ENCODE assay signal across 27 mouse cellular contexts in genomic region chr13:106367589-106367988, GRCm38 (mm10).
A peak's percentile ranks its signal among the peaks of the same experiment; 100 is the strongest.
DNase-seq lines count a peak whose midpoint lies in the region; ATAC-seq lines count a peak whose summit lies in the region.
"Had no signal": no experiment of that assay in that cellular context is flagged by ENCODE, and none has a peak within 500 bp of the region (broad histone marks: within the 10 kb centered on the region; RNA-seq: fewer than 3 reads in every experiment).

No protein-coding gene starts in this region.

- no peaks in the 10 kb centered on the region for H3K27me3 ChIP-seq in forebrain, embryonic 11.5 days (ENCODE audit: control insufficient read depth, insufficient read depth, low read length)
- H3K27me3 ChIP-seq in forebrain, embryonic 13.5 days, result no peaks in the 10 kb centered on the region
- no peaks in the 10 kb centered on the region for H3K27me3 ChIP-seq in kidney, embryonic 14.5 days (ENCODE audit: control insufficient read depth, insufficient read depth, low read length)
- H3K27me3 ChIP-seq in midbrain, embryonic 11.5 days (ENCODE audit: control insufficient read depth, insufficient read depth, low read length), result no peaks in the 10 kb centered on the region
- H3K27me3 ChIP-seq: embryonic facial prominence, embryonic 13.5 days; heart, embryonic 13.5 days; hindbrain, embryonic 15.5 days; intestine, embryonic 15.5 days had no signal

- H3K9me3 ChIP-seq in forebrain, embryonic 11.5 days (ENCODE audit: control insufficient read depth, low read length), result no peaks in the 10 kb centered on the region
- H3K9me3 ChIP-seq in forebrain, embryonic 13.5 days (replicated peaks), result no peaks in the 10 kb centered on the region
- H3K9me3 ChIP-seq in kidney, embryonic 14.5 days (ENCODE audit: control insufficient read depth, low read length), result no peaks in the 10 kb centered on the region
- no peaks in the 10 kb centered on the region for H3K9me3 ChIP-seq in midbrain, embryonic 11.5 days (ENCODE audit: control insufficient read depth, low read length)
- H3K9me3 ChIP-seq: embryonic facial prominence, embryonic 10.5 days; embryonic facial prominence, embryonic 13.5 days; heart, embryonic 10.5 days; heart, embryonic 13.5 days; hindbrain, embryonic 15.5 days; intestine, embryonic 15.5 days had no signal

- H3K27ac ChIP-seq in forebrain, embryonic 11.5 days (ENCODE audit: low read depth, low read length), result no peak overlapping the region
- no peak overlapping the region for H3K27ac ChIP-seq in forebrain, embryonic 13.5 days
- H3K27ac ChIP-seq in kidney, embryonic 14.5 days (ENCODE audit: low read depth, low read length), result no peak overlapping the region
- no peak overlapping the region for H3K27ac ChIP-seq in midbrain, embryonic 11.5 days (ENCODE audit: low read depth, low read length)
- H3K27ac ChIP-seq: embryonic facial prominence, embryonic 10.5 days; embryonic facial prominence, embryonic 13.5 days; heart, adult 2 months; heart, embryonic 10.5 days; heart, embryonic 13.5 days; hindbrain, embryonic 15.5 days; intestine, embryonic 15.5 days had no signal

- no peak overlapping the region for H3K4me2 ChIP-seq in forebrain, embryonic 11.5 days (ENCODE audit: low read depth, low read length, severe bottlenecking)
- no peak overlapping the region for H3K4me2 ChIP-seq in forebrain, embryonic 13.5 days
- H3K4me2 ChIP-seq in kidney, embryonic 14.5 days (replicated peaks; ENCODE audit: low read depth, low read length), result no peak overlapping the region
- H3K4me2 ChIP-seq in midbrain, embryonic 11.5 days, result no peak overlapping the region
- H3K4me2 ChIP-seq: embryonic facial prominence, embryonic 13.5 days; heart, embryonic 13.5 days; hindbrain, embryonic 15.5 days; intestine, embryonic 15.5 days had no signal

- H3K4me1 ChIP-seq in forebrain, embryonic 11.5 days (replicated peaks; ENCODE audit: control insufficient read depth, insufficient read depth, low read length), result no peaks in the 10 kb centered on the region
- no peaks in the 10 kb centered on the region for H3K4me1 ChIP-seq in forebrain, embryonic 13.5 days
- H3K4me1 ChIP-seq in kidney, embryonic 14.5 days (ENCODE audit: control insufficient read depth, insufficient read depth, low read length), result no peaks in the 10 kb centered on the region
- H3K4me1 ChIP-seq in midbrain, embryonic 11.5 days (ENCODE audit: control insufficient read depth, insufficient read depth, low read length), result no peaks in the 10 kb centered on the region
- H3K4me1 ChIP-seq: embryonic facial prominence, embryonic 10.5 days; heart, embryonic 10.5 days; heart, embryonic 13.5 days; hindbrain, embryonic 15.5 days; intestine, embryonic 15.5 days had no signal

- ATAC-seq in cerebellum, adult (ENCODE audit: insufficient number of reproducible peaks, low FRiP score, low TSS enrichment), result 0 out of 2 replicates have a peak, but pooled peaks have one; percentile 36
- no peak for ATAC-seq in forebrain, embryonic 11.5 days (replicated peaks; ENCODE audit: low FRiP score)
- ATAC-seq in forebrain, embryonic 13.5 days, result no peak
- no peak for ATAC-seq in kidney, embryonic 14.5 days (ENCODE audit: low FRiP score, low TSS enrichment)
- no peak for ATAC-seq in midbrain, embryonic 11.5 days (ENCODE audit: low FRiP score)
- ATAC-seq: activated CD4-positive, CD25-positive, alpha-beta regulatory T cell, adult 4 months; forebrain, embryonic 14.5 days; forebrain, postnatal 0 days; intestine, embryonic 15.5 days had no signal

- H3K9ac ChIP-seq in forebrain, embryonic 11.5 days (ENCODE audit: low read length), result no peak overlapping the region
- no peak overlapping the region for H3K9ac ChIP-seq in forebrain, embryonic 13.5 days
- no peak overlapping the region for H3K9ac ChIP-seq in kidney, embryonic 14.5 days (ENCODE audit: low read depth, low read length)
- H3K9ac ChIP-seq in midbrain, embryonic 11.5 days (ENCODE audit: low read length), result no peak overlapping the region
- H3K9ac ChIP-seq: embryonic facial prominence, embryonic 13.5 days; forebrain, postnatal 0 days; heart, embryonic 13.5 days; hindbrain, embryonic 15.5 days; intestine, embryonic 15.5 days had no signal

- H3K4me3 ChIP-seq in forebrain, embryonic 11.5 days (ENCODE audit: low read depth, low read length), result no peak overlapping the region
- H3K4me3 ChIP-seq in forebrain, embryonic 13.5 days, result no peak overlapping the region
- no peak overlapping the region for H3K4me3 ChIP-seq in kidney, embryonic 14.5 days (ENCODE audit: low read length)
- no peak overlapping the region for H3K4me3 ChIP-seq in midbrain, embryonic 11.5 days (ENCODE audit: low read depth, low read length)
- H3K4me3 ChIP-seq: embryonic facial prominence, embryonic 10.5 days; embryonic facial prominence, embryonic 13.5 days; erythroblast, embryonic 14.5 days; heart, adult 2 months; heart, embryonic 10.5 days; heart, embryonic 13.5 days; hindbrain, embryonic 15.5 days; intestine, embryonic 15.5 days had no signal

- 86% methylated on average over 7 of the region's 7 CpGs for WGBS in forebrain, embryonic 11.5 days
- 76% methylated on average over 7 of the region's 7 CpGs for WGBS in forebrain, embryonic 13.5 days
- WGBS in kidney, embryonic 14.5 days, result 88% methylated on average over 7 of the region's 7 CpGs
- WGBS in midbrain, embryonic 11.5 days, result 76% methylated on average over 7 of the region's 7 CpGs

- DNase-seq in cerebellum, postnatal 4 days (ENCODE audit: low spot score in 2 of 2), result no peak
- DNase-seq in forebrain, embryonic 11.5 days (ENCODE audit: low spot score), result peak; percentile 50
- DNase-seq in kidney, postnatal 10 days, result peak; percentile 4
- peak; percentile 48 for DNase-seq in brain, adult 2 months (ENCODE audit: low read depth, low spot score)
- DNase-seq in midbrain, embryonic 11.5 days (ENCODE audit: low spot score, missing footprints), result no peak
- DNase-seq: adrenal gland, adult 8-10 months; adrenal gland, postnatal 36 days; embryo, embryonic 11 days; forebrain, postnatal 0 days; gastrocnemius, postnatal 10 days; gastrocnemius, postnatal 36 days; heart, adult 2 months; heart, postnatal 14 days; heart, postnatal 4 days; kidney, adult 11 months had no signal

- H3K36me3 ChIP-seq in forebrain, embryonic 11.5 days (ENCODE audit: control insufficient read depth, insufficient read depth, low read length), result no peaks in the 10 kb centered on the region
- H3K36me3 ChIP-seq in forebrain, embryonic 13.5 days (ENCODE audit: poor library complexity, severe bottlenecking), result no peaks in the 10 kb centered on the region
- H3K36me3 ChIP-seq in kidney, embryonic 14.5 days (ENCODE audit: control insufficient read depth, insufficient read depth, low read length), result no peaks in the 10 kb centered on the region
- no peaks in the 10 kb centered on the region for H3K36me3 ChIP-seq in midbrain, embryonic 11.5 days (ENCODE audit: control insufficient read depth, insufficient read depth, low read length)
- H3K36me3 ChIP-seq: embryonic facial prominence, embryonic 10.5 days; embryonic facial prominence, embryonic 13.5 days; heart, embryonic 10.5 days; heart, embryonic 13.5 days; hindbrain, embryonic 15.5 days; intestine, embryonic 15.5 days had no signal

Comparison
In these comparisons a context has a peak if more than half of its experiments do, and no peak if none do; other contexts are left out.
1. DNase-seq: peak in forebrain, embryonic 11.5 days (single experiment), kidney, postnatal 10 days (single experiment) and brain, adult 2 months (single experiment); none in cerebellum, postnatal 4 days (0 of 2) and midbrain, embryonic 11.5 days (single experiment).